Mouse (Mus musculus): ENCODE results near the gene Coch.

- TF ChIP-seq POLR2A (IDR thresholded peaks at IDR 0.05; ENCODE audit: low read depth, low read length) (no peak), CTCF (IDR thresholded peaks at IDR 0.05; ENCODE audit: extremely low read depth, insufficient read length, insufficient replicate concordance, low read depth, low read length) (no peak)
These were observed 10.2 kb downstream of the Coch start for GRCm38 (mm10) chr12:51603306-51603705.
